Mouse (Mus musculus) midbrain, embryonic 10.5 days (tissue): ENCODE data around the gene Lrmda. TPM values are rescaled to one million over a fixed set of nuclear protein-coding genes. Genes with fewer than 3 reads are reported as not detected.

ENCODE experiments used
- DNase-seq: peaks from one replicate; pipeline ENCODE4 v3.0.0-alpha.2; 2017; ENCODE audit warnings: low spot score
- H3K27ac ChIP-seq: fragments of 300-500 bp; sonication (generic); replicated peaks from 2 replicates; pipeline ENCODE4 v1.5.1; 2016; ENCODE audit warnings: mild to moderate bottlenecking
- H3K27me3 ChIP-seq: fragments of 300-500 bp; sonication (generic); 2 replicates; pipeline ENCODE4 v1.6.1; 2016; ENCODE audit warnings: low read depth, mild to moderate bottlenecking; ENCODE audit not compliant: poor library complexity, severe bottlenecking
- H3K36me3 ChIP-seq: fragments of 300-500 bp; sonication (generic); 2 replicates; pipeline ENCODE4 v1.6.1; 2016; ENCODE audit warnings: mild to moderate bottlenecking, moderate library complexity
- H3K4me1 ChIP-seq: fragments of 300-500 bp; sonication (generic); 2 replicates; pipeline ENCODE4 v1.6.1; 2016
- H3K4me3 ChIP-seq: fragments of 300-500 bp; sonication (generic); 2 replicates; pipeline ENCODE4 v1.5.1; 2016; ENCODE audit warnings: mild to moderate bottlenecking, moderate library complexity
- H3K9me3 ChIP-seq: fragments of 300-500 bp; sonication (generic); replicated peaks from 2 replicates; pipeline ENCODE4 v1.6.1; 2016; ENCODE audit warnings: mild to moderate bottlenecking
- WGBS: fragments of 180-500 bp; shearing (Covaris S2); methylation state at CpG from one replicate; pipeline ENCODE4 v1.1.7; 2016; 5-methylcytosine and 5-hydroxymethylcytosine counted together
- polyA plus RNA-seq: library from polyadenylated mRNA; unstranded; fragments of >200 nt; fragmentation: Nextera tagmentation; extraction: Ambion mirVana; gene quantifications from 2 replicates; pipeline ENCODE4 v1.2.1, GENCODE M21; 2016

The Lrmda gene
- polyA plus RNA-seq, 1 experiment from 2014 or later, result 0.38 TPM

GRCm38 (mm10) chr14:22464314-22464713 is 444.8 kb downstream of the Lrmda start:
- H3K9me3 ChIP-seq, result no peaks in the 10 kb centered on the region
- no peaks in the 10 kb centered on the region for H3K36me3 ChIP-seq
- no peak for DNase-seq
- H3K27ac ChIP-seq, result no peak overlapping the region
- 0 out of 2 replicates have a peak, but pooled peaks cover 4% of the 10 kb centered on the region for H3K4me1 ChIP-seq
- peaks cover 24% of the 10 kb centered on the region for H3K27me3 ChIP-seq
- no peak overlapping the region for H3K4me3 ChIP-seq
- 81% methylated on average over 1 of the region's 1 CpGs for WGBS

GRCm38 (mm10) chr14:22471041-22471440 is 451.5 kb downstream of the Lrmda start:
- 86% methylated on average over 4 of the region's 4 CpGs for WGBS
- Histone ChIP-seq H3K9me3 (no peaks in the 10 kb centered on the region), H3K4me3 (no peak overlapping the region), H3K4me1 (peaks cover 8% of the 10 kb centered on the region), H3K27ac (no peak overlapping the region), H3K36me3 (no peaks in the 10 kb centered on the region), H3K27me3 (no peaks in the 10 kb centered on the region; the same call in 1 of the 2 replicates)
- DNase-seq, result no peak

- Histone ChIP-seq H3K27ac (no peak overlapping the region), H3K4me3 (no peak overlapping the region), H3K4me1 (peaks cover 8% of the 10 kb centered on the region), H3K27me3 (no peaks in the 10 kb centered on the region; the same call in 1 of the 2 replicates), H3K9me3 (no peaks in the 10 kb centered on the region), H3K36me3 (no peaks in the 10 kb centered on the region)
- DNase-seq, result no peak
- WGBS, result 87% methylated on average over 7 of the region's 7 CpGs
Observed at GRCm38 (mm10) chr14:22473451-22473850, 453.9 kb downstream of the Lrmda start.

GRCm38 (mm10) chr14:22473991-22474390 is 454.5 kb downstream of the Lrmda start:
- no peaks in the 10 kb centered on the region; the same call in 1 of the 2 replicates for H3K27me3 ChIP-seq
- no peak for DNase-seq
- H3K4me3 ChIP-seq, result no peak overlapping the region
- H3K36me3 ChIP-seq, result no peaks in the 10 kb centered on the region
- WGBS, result 85% methylated on average over 6 of the region's 6 CpGs
- peaks cover 8% of the 10 kb centered on the region for H3K4me1 ChIP-seq
- no peak overlapping the region for H3K27ac ChIP-seq
- H3K9me3 ChIP-seq, result no peaks in the 10 kb centered on the region

- H3K27me3 ChIP-seq, result peaks cover 24% of the 10 kb centered on the region
- H3K36me3 ChIP-seq, result no peaks in the 10 kb centered on the region
- 96% methylated on average over 2 of the region's 2 CpGs for WGBS
- no peak overlapping the region for H3K4me3 ChIP-seq
- H3K4me1 ChIP-seq, result peaks cover 19% of the 10 kb centered on the region
- H3K9me3 ChIP-seq, result no peaks in the 10 kb centered on the region
- H3K27ac ChIP-seq, result no peak overlapping the region
- no peak for DNase-seq
Observed at GRCm38 (mm10) chr14:22493326-22493725, 473.8 kb downstream of the Lrmda start.

GRCm38 (mm10) chr14:22494290-22494689 is 474.8 kb downstream of the Lrmda start:
- DNase-seq, result no peak
- peaks cover 19% of the 10 kb centered on the region for H3K4me1 ChIP-seq
- H3K9me3 ChIP-seq, result no peaks in the 10 kb centered on the region
- H3K36me3 ChIP-seq, result no peaks in the 10 kb centered on the region
- peak overlapping the region; percentile 69; the same call in 1 of the 2 replicates for H3K27ac ChIP-seq
- peaks cover 24% of the 10 kb centered on the region for H3K27me3 ChIP-seq
- H3K4me3 ChIP-seq, result no peak overlapping the region

GRCm38 (mm10) chr14:22494866-22495265 is 475.4 kb downstream of the Lrmda start:
- Histone ChIP-seq H3K27ac (peak overlapping the region; percentile 69), H3K27me3 (peaks cover 24% of the 10 kb centered on the region), H3K4me1 (peaks cover 19% of the 10 kb centered on the region), H3K4me3 (peak overlapping the region; percentile 16; the same call in 1 of the 2 replicates), H3K36me3 (no peaks in the 10 kb centered on the region), H3K9me3 (no peaks in the 10 kb centered on the region)
- WGBS, result 10% methylated on average over 10 of the region's 10 CpGs
- peak; percentile 71 for DNase-seq

GRCm38 (mm10) chr14:22495286-22495685 is 475.8 kb downstream of the Lrmda start:
- WGBS, result 54% methylated on average over 8 of the region's 8 CpGs
- H3K36me3 ChIP-seq, result no peaks in the 10 kb centered on the region
- no peak for DNase-seq
- H3K9me3 ChIP-seq, result no peaks in the 10 kb centered on the region
- H3K27me3 ChIP-seq, result peaks cover 24% of the 10 kb centered on the region
- peaks cover 19% of the 10 kb centered on the region for H3K4me1 ChIP-seq
- H3K4me3 ChIP-seq, result 0 out of 2 replicates have a peak overlapping the region, but pooled peaks have one; percentile 16
- peak overlapping the region; percentile 69; the same call in 1 of the 2 replicates for H3K27ac ChIP-seq

- H3K27me3 ChIP-seq, result peaks cover 24% of the 10 kb centered on the region
- no peaks in the 10 kb centered on the region for H3K36me3 ChIP-seq
- H3K27ac ChIP-seq, result no peak overlapping the region
- no peak for DNase-seq
- H3K4me3 ChIP-seq, result no peak overlapping the region
- peaks cover 19% of the 10 kb centered on the region for H3K4me1 ChIP-seq
- 83% methylated on average over 4 of the region's 4 CpGs for WGBS
- H3K9me3 ChIP-seq, result no peaks in the 10 kb centered on the region
Observed at GRCm38 (mm10) chr14:22497636-22498131, 478.2 kb downstream of the Lrmda start.

- no peak for DNase-seq
- Histone ChIP-seq H3K27ac (no peak overlapping the region), H3K4me1 (peaks cover 16% of the 10 kb centered on the region), H3K27me3 (no peaks in the 10 kb centered on the region), H3K9me3 (no peaks in the 10 kb centered on the region), H3K36me3 (no peaks in the 10 kb centered on the region), H3K4me3 (no peak overlapping the region)
- WGBS, result 76% methylated on average over 6 of the region's 6 CpGs
Observed at GRCm38 (mm10) chr14:22509747-22510530, 490.4 kb downstream of the Lrmda start.

- Histone ChIP-seq H3K4me3 (no peak overlapping the region), H3K27ac (no peak overlapping the region), H3K4me1 (peaks cover 16% of the 10 kb centered on the region), H3K27me3 (no peaks in the 10 kb centered on the region), H3K9me3 (no peaks in the 10 kb centered on the region), H3K36me3 (no peaks in the 10 kb centered on the region)
- no peak for DNase-seq
Observed at GRCm38 (mm10) chr14:22510531-22510785, 490.9 kb downstream of the Lrmda start.

GRCm38 (mm10) chr14:22514362-22515084 is 495.0 kb downstream of the Lrmda start:
- Histone ChIP-seq H3K27ac (no peak overlapping the region), H3K4me3 (no peak overlapping the region), H3K4me1 (peaks cover 7% of the 10 kb centered on the region), H3K27me3 (no peaks in the 10 kb centered on the region), H3K9me3 (peaks cover 5% of the 10 kb centered on the region; the same call in 1 of the 2 replicates), H3K36me3 (no peaks in the 10 kb centered on the region)
- no peak for DNase-seq
- WGBS, result 92% methylated on average over 5 of the region's 5 CpGs

- Histone ChIP-seq H3K36me3 (no peaks in the 10 kb centered on the region), H3K4me3 (no peak overlapping the region), H3K9me3 (no peaks in the 10 kb centered on the region), H3K4me1 (no peaks in the 10 kb centered on the region), H3K27ac (no peak overlapping the region), H3K27me3 (no peaks in the 10 kb centered on the region)
- no peak for DNase-seq
- WGBS, result 87% methylated on average over 3 of the region's 3 CpGs
Observed at GRCm38 (mm10) chr14:22530706-22531105, 511.2 kb downstream of the Lrmda start.
